Mouse (Mus musculus): ENCODE results near the gene Cfap126.
"Not testable (repeated sequence)": the region's sequence is repeated elsewhere in the genome, so short reads cannot be mapped to it uniquely, and the experiment has no call there.

The Cfap126 gene

GRCm38 (mm10) chr1:171122932-171123331 is 9.2 kb downstream of the Cfap126 start:
- no peak for DNase-seq (ENCODE audit: low read depth, low spot score)

- DNase-seq (ENCODE audit: low read depth, low spot score), result no peak
Observed at GRCm38 (mm10) chr1:171124398-171124797, 10.7 kb downstream of the Cfap126 start.

- no peak for DNase-seq (ENCODE audit: low read depth, low spot score)
Observed at GRCm38 (mm10) chr1:171129251-171129650, 15.5 kb downstream of the Cfap126 start.

GRCm38 (mm10) chr1:171130971-171131370 is 17.3 kb downstream of the Cfap126 start:
- no peak for DNase-seq (ENCODE audit: low read depth, low spot score)

- DNase-seq (ENCODE audit: low read depth, low spot score), result no peak
Observed at GRCm38 (mm10) chr1:171135600-171135999, 21.9 kb downstream of the Cfap126 start.

- DNase-seq (ENCODE audit: low read depth, low spot score), result peak; percentile 78
Observed at GRCm38 (mm10) chr1:171137486-171138155, 23.9 kb downstream of the Cfap126 start.

- not testable (repeated sequence) for DNase-seq (ENCODE audit: low read depth, low spot score)
Observed at GRCm38 (mm10) chr1:171142981-171143380, 29.3 kb downstream of the Cfap126 start.

- peak; percentile 96 for DNase-seq (ENCODE audit: low read depth, low spot score)
Observed at GRCm38 (mm10) chr1:171149974-171150760, 36.4 kb downstream of the Cfap126 start, which contains the start of the genes Sdhc and Mpz. Gene Sdhc (minus strand): TSS chr1:171150603. Gene Mpz (plus strand): TSS chr1:171150711.

GRCm38 (mm10) chr1:171150838-171151391 is 37.2 kb downstream of the Cfap126 start:
- DNase-seq (ENCODE audit: low read depth, low spot score), result no peak

- no peak for DNase-seq (ENCODE audit: low read depth, low spot score)
Observed at GRCm38 (mm10) chr1:171151966-171152365, 38.2 kb downstream of the Cfap126 start.

- DNase-seq (ENCODE audit: low read depth, low spot score), result no peak
Observed at GRCm38 (mm10) chr1:171156644-171157043, 42.9 kb downstream of the Cfap126 start.

- no peak for DNase-seq (ENCODE audit: low read depth, low spot score)
Observed at GRCm38 (mm10) chr1:171157965-171158364, 44.2 kb downstream of the Cfap126 start.

- DNase-seq (ENCODE audit: low read depth, low spot score), result peak; percentile 64
Observed at GRCm38 (mm10) chr1:171159485-171159975, 45.8 kb downstream of the Cfap126 start.

GRCm38 (mm10) chr1:171162526-171162925 is 48.8 kb downstream of the Cfap126 start:
- DNase-seq (ENCODE audit: low read depth, low spot score), result no peak

- peak; percentile 84 for DNase-seq (ENCODE audit: low read depth, low spot score)
Observed at GRCm38 (mm10) chr1:171164258-171164657, 50.5 kb downstream of the Cfap126 start.

- DNase-seq (ENCODE audit: low read depth, low spot score), result no peak
Observed at GRCm38 (mm10) chr1:171165629-171166345, 52.1 kb downstream of the Cfap126 start.

- no peak for DNase-seq (ENCODE audit: low read depth, low spot score)
Observed at GRCm38 (mm10) chr1:171168906-171169305, 55.2 kb downstream of the Cfap126 start.

GRCm38 (mm10) chr1:171169913-171170312 is 56.2 kb downstream of the Cfap126 start:
- DNase-seq (ENCODE audit: low read depth, low spot score), result no peak

- no peak for DNase-seq (ENCODE audit: low read depth, low spot score)
Observed at GRCm38 (mm10) chr1:171171138-171171537, 57.4 kb downstream of the Cfap126 start.

GRCm38 (mm10) chr1:171172779-171173178 is 59.1 kb downstream of the Cfap126 start:
- no peak for DNase-seq (ENCODE audit: low read depth, low spot score)

Data from ES-CJ7 (cell line).